Mouse (Mus musculus) thymus, postnatal 14 days (tissue): ENCODE measurements around the gene Scn10a.

Experiments
- DNase-seq: peaks from one replicate; pipeline ENCODE4 v3.0.0; 2021

Scn10a gene

DNA sequence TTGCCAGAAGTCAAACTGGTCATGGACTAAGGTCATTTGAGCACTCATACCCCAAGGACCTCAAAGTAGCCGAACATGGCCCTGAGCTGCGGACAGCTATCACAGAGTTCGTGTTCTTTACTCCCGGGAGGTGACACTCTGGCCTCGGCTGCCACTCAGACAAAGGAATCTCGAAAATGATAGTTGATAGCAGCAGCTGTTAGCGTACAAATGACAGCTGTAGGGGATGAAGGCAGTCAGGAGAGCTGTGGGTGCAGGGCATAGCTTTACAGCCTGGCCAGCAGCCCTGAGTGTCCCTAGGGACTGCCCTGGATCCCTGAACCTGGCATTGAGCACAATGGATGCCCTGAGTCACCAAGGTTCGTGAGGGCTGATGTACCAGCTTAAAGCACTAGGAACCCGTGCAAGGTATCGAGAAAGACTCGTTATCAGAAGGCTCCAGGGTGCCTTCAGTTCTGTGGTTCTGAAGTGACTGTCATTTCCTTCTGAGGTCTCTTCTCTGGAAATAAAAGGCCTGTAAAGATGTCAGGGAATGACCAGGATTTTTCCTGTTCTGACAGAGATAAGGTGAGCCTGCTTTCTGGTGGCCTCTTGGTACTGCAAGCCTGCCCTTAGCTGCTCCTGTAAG is 84.8 kb downstream of the Scn10a start:
- DNase-seq = no peak

DNA sequence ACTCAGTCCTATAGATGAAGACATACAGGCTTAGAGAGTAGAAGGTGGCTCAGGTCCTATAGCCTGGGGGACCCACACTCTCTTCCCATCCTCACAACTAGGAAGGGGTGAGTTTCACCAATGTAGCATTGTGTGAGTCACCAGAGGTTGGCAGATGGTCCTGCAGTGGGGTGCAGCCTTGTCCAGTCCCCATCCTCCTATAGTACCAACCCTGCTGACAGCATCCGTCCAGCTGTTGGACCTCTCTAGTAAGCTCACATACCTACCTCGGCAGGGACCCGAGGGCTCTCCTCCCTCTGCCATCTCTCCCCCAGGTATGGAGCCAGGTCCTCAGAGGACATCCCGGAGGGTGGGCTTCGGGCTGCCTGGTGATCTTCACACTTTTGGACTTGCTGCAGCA is 85.6 kb downstream of the Scn10a start:
- DNase-seq = no peak

- DNase-seq = no peak
These were observed 86.3 kb downstream of the Scn10a start for GRCm38 (mm10) chr9:119632801-119633200.

- no peak for DNase-seq
These were observed 87.1 kb downstream of the Scn10a start for GRCm38 (mm10) chr9:119631899-119632533.

- DNase-seq = no peak
These were observed 87.7 kb downstream of the Scn10a start for GRCm38 (mm10) chr9:119631393-119631898.

DNA sequence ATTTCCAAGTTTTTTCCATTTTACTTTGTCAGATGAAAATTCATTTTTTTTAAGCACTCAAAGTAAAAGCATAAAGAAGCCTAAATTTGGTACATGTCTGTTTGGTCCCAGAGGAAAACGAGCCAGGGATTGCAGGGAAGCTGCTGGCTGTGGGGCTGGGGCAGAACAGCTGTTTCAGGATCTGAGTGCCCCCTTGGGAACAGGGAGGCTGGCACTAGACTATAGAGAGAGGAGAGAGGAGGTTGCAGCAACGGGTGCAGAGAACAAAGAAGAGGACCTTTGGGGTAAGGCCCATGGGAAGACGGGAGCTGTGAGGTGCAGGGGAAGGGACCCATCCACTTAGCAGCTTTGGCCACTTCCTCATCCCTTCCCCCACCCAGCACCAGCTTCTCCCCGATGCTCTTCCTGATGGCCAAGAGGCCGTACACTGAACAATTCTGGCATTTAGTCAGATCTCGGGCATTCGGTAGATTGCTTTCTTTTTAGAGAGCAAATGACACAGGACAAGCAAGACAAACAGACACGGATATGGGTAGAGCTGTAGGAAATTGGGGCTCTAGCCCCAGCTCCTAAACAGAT is 90.3 kb downstream of the Scn10a start:
- no peak for DNase-seq

- DNase-seq = no peak
These were observed 91.9 kb downstream of the Scn10a start for GRCm38 (mm10) chr9:119627227-119627626.

DNA sequence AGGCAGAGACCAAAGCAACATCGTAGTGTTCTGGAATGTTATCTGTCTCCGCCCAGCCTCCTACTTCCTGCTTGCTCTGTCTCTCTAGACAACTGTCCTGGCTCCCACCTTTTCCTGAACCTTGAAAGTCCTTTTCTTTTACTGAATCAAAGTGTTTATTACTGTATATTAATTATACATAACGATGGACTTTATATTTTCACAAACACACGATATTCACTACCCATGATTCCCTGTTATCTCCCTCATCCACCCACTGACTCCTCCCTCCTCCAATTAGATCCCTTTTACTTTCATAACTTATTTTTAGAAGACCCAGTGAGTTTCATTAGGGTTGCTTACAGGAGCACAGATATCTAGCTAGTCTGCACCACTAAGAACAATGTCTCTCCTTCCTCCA is 95.0 kb downstream of the Scn10a start:
- DNase-seq = no peak

DNA sequence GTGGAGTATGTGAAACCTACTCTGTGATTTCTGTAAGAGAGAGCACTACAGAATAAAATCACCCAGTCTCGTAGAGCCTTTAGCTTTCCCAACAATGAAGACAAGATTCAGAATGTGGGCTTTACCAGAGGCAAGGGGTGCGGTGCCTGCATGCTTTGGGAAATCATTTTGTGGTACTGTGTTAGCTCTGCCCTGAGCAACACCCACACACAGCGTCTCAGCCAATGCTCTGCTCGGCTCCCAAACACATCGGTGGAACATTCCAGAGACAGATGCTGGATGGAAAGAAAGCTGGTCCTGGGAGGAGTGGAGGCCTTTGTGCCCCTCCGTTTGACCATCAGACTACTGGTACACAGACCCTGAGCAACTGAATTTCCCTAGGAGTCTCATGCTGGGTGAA is 104.3 kb downstream of the Scn10a start:
- no peak for DNase-seq

GRCm38 (mm10) chr9:119610563-119611166 is 108.5 kb downstream of the Scn10a start:
- DNase-seq = no peak

- DNase-seq = no peak
These were observed 112.2 kb downstream of the Scn10a start for GRCm38 (mm10) chr9:119606906-119607305.

- no peak for DNase-seq
These were observed 114.5 kb downstream of the Scn10a start for GRCm38 (mm10) chr9:119604607-119605006.

- DNase-seq = no peak
These were observed 120.6 kb downstream of the Scn10a start for GRCm38 (mm10) chr9:119598501-119598900.

- DNase-seq = no peak
These were observed 121.8 kb downstream of the Scn10a start for GRCm38 (mm10) chr9:119597332-119597731.

DNA sequence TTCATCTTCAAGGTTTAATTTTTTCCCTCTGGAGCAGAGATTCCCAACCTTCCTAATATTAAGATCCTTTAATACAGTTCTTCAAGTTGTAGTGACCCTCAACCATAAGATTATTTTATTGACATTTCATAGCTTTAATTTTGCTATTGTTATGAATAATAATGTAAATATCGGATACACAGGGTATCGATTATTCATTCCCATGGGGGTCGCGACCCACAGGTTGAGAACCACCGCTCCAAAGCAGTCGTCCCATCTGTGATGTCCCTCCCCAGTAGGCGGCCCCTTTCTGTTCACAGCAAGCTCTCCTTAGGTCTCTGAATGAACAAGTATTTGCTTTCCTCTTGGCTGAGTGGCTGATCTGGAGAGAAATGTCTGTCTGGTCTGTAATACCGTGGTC is 129.5 kb downstream of the Scn10a start:
- DNase-seq = no peak

DNA sequence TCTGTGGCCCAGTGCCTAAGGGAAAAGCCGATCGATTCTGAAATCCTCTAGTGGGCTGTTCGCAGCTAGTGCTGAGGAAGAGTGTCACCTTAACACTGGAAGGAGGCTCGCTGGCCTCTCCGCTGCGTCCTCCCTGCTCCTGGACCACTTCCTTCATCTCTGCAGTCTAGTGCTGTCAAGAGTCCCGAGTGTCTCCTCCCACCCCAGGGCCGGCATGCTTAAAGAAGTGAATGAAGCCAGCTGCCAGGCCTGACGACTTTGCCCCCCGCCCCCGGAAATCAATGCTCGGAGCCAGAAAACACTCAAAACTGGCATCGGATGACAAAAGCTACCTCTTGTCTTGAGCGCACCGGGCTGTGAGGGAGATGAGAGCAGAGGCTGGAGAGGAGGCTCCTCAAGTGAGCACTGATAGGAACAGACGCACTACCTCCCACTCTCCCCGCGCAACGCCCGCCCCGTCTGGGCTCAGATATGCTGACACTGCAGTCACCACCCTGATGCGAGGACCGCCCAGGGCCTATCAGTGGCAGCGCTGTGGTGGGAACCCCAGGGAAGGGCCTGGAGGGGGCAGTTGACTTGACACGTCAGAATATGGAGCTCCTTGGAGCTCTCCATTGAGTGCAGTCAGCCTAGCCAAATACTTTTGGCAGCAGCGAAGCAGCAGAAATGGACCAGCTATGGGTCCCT is 130.2 kb downstream of the Scn10a start:
- no peak for DNase-seq

DNA sequence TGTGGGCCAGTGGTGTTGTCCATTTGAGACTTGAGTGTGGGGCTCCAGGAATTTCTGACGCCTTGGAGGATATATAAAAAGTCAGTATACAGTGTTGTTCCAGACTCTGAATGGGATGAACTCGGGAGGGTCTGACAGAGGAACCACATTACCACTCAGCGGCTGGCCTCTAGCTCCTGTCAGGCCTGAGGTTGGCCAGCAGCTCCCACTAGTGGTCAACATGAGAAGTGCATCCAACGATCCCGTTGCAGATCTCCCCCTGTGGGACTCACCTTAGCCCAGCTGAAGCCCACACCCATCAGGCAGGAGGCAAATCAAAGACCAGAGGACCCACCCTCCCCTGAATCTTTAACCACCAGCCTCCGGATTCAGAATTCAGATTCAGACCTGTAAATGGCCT is 138.5 kb downstream of the Scn10a start:
- peak; percentile 84 for DNase-seq

- DNase-seq = no peak
These were observed 138.9 kb downstream of the Scn10a start for GRCm38 (mm10) chr9:119580187-119580586.

- DNase-seq = peak; percentile 67
These were observed 140.3 kb downstream of the Scn10a start, which contains the start of gene Scn5a for GRCm38 (mm10) chr9:119578636-119579438. TSS of gene Scn5a (minus strand) at chr9:119579016.

DNA sequence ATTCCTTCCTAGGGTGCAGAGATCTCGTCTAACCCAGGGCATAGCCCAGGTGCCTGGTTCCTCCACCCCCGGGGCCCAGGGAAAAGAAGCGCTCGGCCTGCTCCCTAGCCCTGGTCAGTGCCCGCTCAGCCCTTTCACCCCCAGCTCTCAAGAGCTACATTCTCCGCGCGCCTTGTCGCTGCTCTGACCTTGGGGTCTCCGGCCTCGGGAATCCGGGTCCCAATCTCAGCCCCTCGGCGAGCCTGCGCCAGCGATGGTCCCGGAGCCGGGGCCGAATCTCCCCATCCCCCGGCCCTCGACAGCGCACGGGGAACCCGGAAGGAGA is 140.8 kb downstream of the Scn10a start:
- no peak for DNase-seq

GRCm38 (mm10) chr9:119576977-119577376 is 142.1 kb downstream of the Scn10a start:
- no peak for DNase-seq

GRCm38 (mm10) chr9:119575732-119576131 is 143.4 kb downstream of the Scn10a start:
- no peak for DNase-seq

- DNase-seq = no peak
These were observed 144.8 kb downstream of the Scn10a start for GRCm38 (mm10) chr9:119574366-119574765.
